ENCODE assay signal across 8 mouse cellular contexts in the genomic region with DNA sequence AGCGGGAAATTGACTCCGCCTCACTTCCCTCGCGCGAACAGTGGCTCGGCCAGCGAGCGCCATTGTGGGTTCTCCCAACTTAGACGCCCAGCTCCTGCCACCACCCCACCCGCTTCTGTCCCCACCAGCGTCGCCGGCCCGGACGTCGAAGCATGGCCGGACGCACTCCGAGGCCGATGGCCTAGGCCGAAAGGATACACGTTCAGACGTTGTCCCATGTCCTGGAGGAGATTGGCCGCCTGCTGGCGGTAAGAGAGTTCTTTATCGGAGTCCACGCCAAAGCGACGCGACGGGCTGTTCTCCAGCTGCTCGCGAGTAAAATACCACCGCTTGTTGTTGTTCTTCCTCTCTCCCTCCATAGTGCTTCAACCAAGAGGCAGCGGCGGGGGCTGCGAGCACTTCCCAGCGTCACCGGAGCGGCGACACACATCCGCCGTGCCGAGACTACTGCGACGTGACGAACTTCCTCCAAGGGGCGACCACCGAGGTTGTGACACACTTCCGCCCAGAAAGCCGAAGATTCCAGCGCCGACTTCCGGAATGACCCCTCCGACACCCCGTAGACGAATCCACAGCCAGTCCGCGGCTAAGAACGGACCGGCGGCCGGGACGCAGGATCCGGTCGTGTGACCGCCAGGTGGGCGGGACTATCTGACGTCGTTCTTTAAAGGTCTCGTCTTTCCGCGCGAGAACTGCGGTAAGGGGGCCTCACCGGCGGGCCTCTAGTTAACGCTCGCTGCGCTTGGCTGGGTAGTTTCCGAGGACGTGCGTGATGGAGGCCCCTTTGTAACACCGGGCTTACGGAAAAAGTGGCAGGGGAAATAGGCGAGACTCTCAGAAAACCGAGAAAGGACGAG. TPM values are rescaled to one million over a fixed set of nuclear protein-coding genes. Genes with fewer than 3 reads are reported as not detected.
DNase-seq lines count a peak whose midpoint lies in the region; ATAC-seq lines count a peak whose summit lies in the region.

No protein-coding gene starts in this region.

- peak overlapping the region; percentile 94 for H3K4me2 ChIP-seq in heart, embryonic 14.5 days (ENCODE audit: low read length)
- peak overlapping the region; percentile 87 for H3K4me2 ChIP-seq in liver, embryonic 13.5 days
- peak overlapping the region; percentile 97 for H3K4me2 ChIP-seq in stomach, embryonic 16.5 days (ENCODE audit: low read depth, low read length)

- H3K4me3 ChIP-seq in heart, embryonic 14.5 days (ENCODE audit: control insufficient read depth in 1 of 2, insufficient read depth in 1 of 2, low read depth in 1 of 2, low read length in 2 of 2), result peak overlapping the region; percentile 93 to 94
- H3K4me3 ChIP-seq in liver, embryonic 13.5 days (replicated peaks), result peak overlapping the region; percentile 93
- peak overlapping the region; percentile 93 for H3K4me3 ChIP-seq in stomach, embryonic 16.5 days (replicated peaks; ENCODE audit: low read length)

- under 1% methylated on average over 87 of the region's 88 CpGs for WGBS in heart, embryonic 14.5 days
- under 1% methylated on average over 88 of the region's 88 CpGs for WGBS in liver, embryonic 13.5 days (ENCODE audit: insufficient replicate concordance)
- WGBS in stomach, embryonic 16.5 days, result under 1% methylated on average over 88 of the region's 88 CpGs

- peak; percentile 92 for ATAC-seq in CD4-positive, CD25-positive, alpha-beta regulatory T cell, adult 4 months
- peak; percentile 93 for ATAC-seq in heart, embryonic 14.5 days (ENCODE audit: insufficient number of reproducible peaks, insufficient read depth, low FRiP score, low read depth)
- ATAC-seq in liver, embryonic 13.5 days (ENCODE audit: low read depth), result peak; percentile 93
- ATAC-seq in stomach, embryonic 16.5 days (ENCODE audit: insufficient read depth, low FRiP score), result peak; percentile 97

- peak; percentile 97 for DNase-seq in c-Kit-negative CD71-positive TER-119-positive erythroid progenitor cells, embryonic 14.5 days (ENCODE audit: low read depth, low spot score)
- DNase-seq in fibroblast of lung, adult 2 months (ENCODE audit: low read depth), result peak; percentile 98
- peak; percentile 100 for DNase-seq in kidney, postnatal 14 days
- peak; percentile 99 for DNase-seq in liver, embryonic 13.5 days
- DNase-seq in neural tube, embryonic 10.5 days (ENCODE audit: extremely low spot score, low spot score), result peak; percentile 100

- peaks cover 30% of the 10 kb centered on the region for H3K36me3 ChIP-seq in heart, embryonic 14.5 days (ENCODE audit: control insufficient read depth, insufficient read depth, low read length)
- peaks cover 35% of the 10 kb centered on the region for H3K36me3 ChIP-seq in liver, embryonic 13.5 days
- H3K36me3 ChIP-seq in stomach, embryonic 16.5 days (ENCODE audit: control insufficient read depth, insufficient read depth, low read length), result peaks cover 6% of the 10 kb centered on the region; the same call in 1 of the 2 replicates

- no peaks in the 10 kb centered on the region for H3K27me3 ChIP-seq in heart, embryonic 14.5 days (ENCODE audit: control insufficient read depth, insufficient read depth, low read length)
- no peaks in the 10 kb centered on the region for H3K27me3 ChIP-seq in liver, embryonic 13.5 days
- H3K27me3 ChIP-seq in stomach, embryonic 16.5 days (ENCODE audit: control insufficient read depth, insufficient read depth, low read length), result no peaks in the 10 kb centered on the region

- peak overlapping the region; percentile 98 for H3K27ac ChIP-seq in heart, embryonic 14.5 days (replicated peaks in 1 of 2; ENCODE audit: control insufficient read depth in 1 of 2, insufficient read depth in 1 of 2, low read depth in 2 of 2, low read length in 2 of 2)
- H3K27ac ChIP-seq in liver, embryonic 13.5 days, result peak overlapping the region; percentile 99
- peak overlapping the region; percentile 97 for H3K27ac ChIP-seq in stomach, embryonic 16.5 days (ENCODE audit: low read length)

- H3K9ac ChIP-seq in heart, embryonic 14.5 days (ENCODE audit: low read length), result peak overlapping the region; percentile 97
- H3K9ac ChIP-seq in liver, embryonic 13.5 days, result peak overlapping the region; percentile 95
- peak overlapping the region; percentile 94 for H3K9ac ChIP-seq in stomach, embryonic 16.5 days (ENCODE audit: low read length)

- no peaks in the 10 kb centered on the region for H3K9me3 ChIP-seq in heart, embryonic 14.5 days (ENCODE audit: control insufficient read depth, low read length)
- no peaks in the 10 kb centered on the region for H3K9me3 ChIP-seq in liver, embryonic 13.5 days (replicated peaks)
- H3K9me3 ChIP-seq in stomach, embryonic 16.5 days (replicated peaks; ENCODE audit: control insufficient read depth, low read length), result no peaks in the 10 kb centered on the region

- H3K4me1 ChIP-seq in heart, embryonic 14.5 days (ENCODE audit: control insufficient read depth in 2 of 2, insufficient read depth in 2 of 2, low read length in 2 of 2), result peaks cover 9 to 24% of the 10 kb centered on the region in 2 experiments
- H3K4me1 ChIP-seq in liver, embryonic 13.5 days (replicated peaks), result peaks cover 46% of the 10 kb centered on the region
- H3K4me1 ChIP-seq in stomach, embryonic 16.5 days (ENCODE audit: control insufficient read depth, insufficient read depth, low read length), result peaks cover 22% of the 10 kb centered on the region

RNA-seq across cellular contexts. Expression of gene Ccnt1, which starts 3.2 kb away (rescaled TPM):
- polyA plus RNA-seq in CD4-positive, CD25-positive, alpha-beta regulatory T cell, adult 4 months (2017; shearing (Covaris generic)), result 100 to 1,000 TPM; 103 to 104 TPM
- 34.0 and 39.2 TPM in 2 replicates for polyA plus RNA-seq in heart, embryonic 14.5 days (2014; fragmentation: Nextera tagmentation; extraction: Ambion mirVana)
- polyA plus RNA-seq in liver, embryonic 13.5 days (2015; fragmentation: Nextera tagmentation; extraction: Ambion mirVana), result 27.4 and 34.3 TPM in 2 replicates
- polyA plus RNA-seq in stomach, embryonic 16.5 days (2015; fragmentation: Nextera tagmentation; extraction: Ambion mirVana), result 44.9 and 52.4 TPM in 2 replicates

RNA-seq across cellular contexts. Expression of gene 4930415O20Rik, which starts 3.3 kb away (rescaled TPM):
- not detected for polyA plus RNA-seq in CD4-positive, CD25-positive, alpha-beta regulatory T cell, adult 4 months (2017; shearing (Covaris generic))
- polyA plus RNA-seq in heart, embryonic 14.5 days (2014; fragmentation: Nextera tagmentation; extraction: Ambion mirVana), result 0.53 and 0.66 TPM in 2 replicates
- polyA plus RNA-seq in liver, embryonic 13.5 days (2015; fragmentation: Nextera tagmentation; extraction: Ambion mirVana), result not detected in 2 replicates
- polyA plus RNA-seq in stomach, embryonic 16.5 days (2015; fragmentation: Nextera tagmentation; extraction: Ambion mirVana), result 0.44 and 0.45 TPM in 2 replicates

RNA-seq across cellular contexts. Expression of gene Kansl2, which starts 33.4 kb away (rescaled TPM):
- polyA plus RNA-seq in CD4-positive, CD25-positive, alpha-beta regulatory T cell, adult 4 months (2017; shearing (Covaris generic)), result 10 to 100 TPM; 27.2 to 36.2 TPM
- 69.0 and 74.1 TPM in 2 replicates for polyA plus RNA-seq in heart, embryonic 14.5 days (2014; fragmentation: Nextera tagmentation; extraction: Ambion mirVana)
- 49.7 and 54.6 TPM in 2 replicates for polyA plus RNA-seq in liver, embryonic 13.5 days (2015; fragmentation: Nextera tagmentation; extraction: Ambion mirVana)
- polyA plus RNA-seq in stomach, embryonic 16.5 days (2015; fragmentation: Nextera tagmentation; extraction: Ambion mirVana), result 65.1 and 66.9 TPM in 2 replicates

RNA-seq across cellular contexts. Expression of gene Adcy6, which starts 42.4 kb away (rescaled TPM):
- polyA plus RNA-seq in CD4-positive, CD25-positive, alpha-beta regulatory T cell, adult 4 months (2017; shearing (Covaris generic)), result 1 to 10 TPM; 1.1 to 1.5 TPM
- polyA plus RNA-seq in heart, embryonic 14.5 days (2014; fragmentation: Nextera tagmentation; extraction: Ambion mirVana), result 35.2 and 43.7 TPM in 2 replicates
- 5.2 and 6.2 TPM in 2 replicates for polyA plus RNA-seq in liver, embryonic 13.5 days (2015; fragmentation: Nextera tagmentation; extraction: Ambion mirVana)
- 15.2 and 17.8 TPM in 2 replicates for polyA plus RNA-seq in stomach, embryonic 16.5 days (2015; fragmentation: Nextera tagmentation; extraction: Ambion mirVana)

Comparison
In these comparisons a context has a peak if more than half of its experiments do, and no peak if none do; other contexts are left out.
1. Peak in every context shown above with its lines: DNase-seq, ATAC-seq, H3K4me3 ChIP-seq and H3K27ac ChIP-seq.